Mouse (Mus musculus): ENCODE results near the gene Fanci.

- TF ChIP-seq POLR2A (IDR thresholded peaks at IDR 0.05; ENCODE audit: borderline replicate concordance, insufficient read depth, low read length), result no peak
- no peak for TF ChIP-seq CTCF (IDR thresholded peaks at IDR 0.05; ENCODE audit: borderline replicate concordance, insufficient read depth, low read depth, low read length)
Observed at GRCm38 (mm10) chr7:79470718-79471117, 79.0 kb downstream of the Fanci start.

Data from cerebellum, adult 2 months (tissue).